Mouse (Mus musculus) spleen, adult 2 months (tissue): Measurements from ENCODE around the gene Chl1.

Source experiments
- CTCF ChIP-seq: fragments of 200-500 bp; IDR thresholded peaks from 2 replicates; pipeline ENCODE4 v1.5.1; 2011; ENCODE audit warnings: mild to moderate bottlenecking, inconsistent platforms; ENCODE audit not compliant: insufficient read depth, insufficient read length, insufficient replicate concordance; ENCODE audit errors: extremely low read depth
- POLR2A ChIP-seq: fragments of 200-500 bp; IDR thresholded peaks from 2 replicates; pipeline ENCODE4 v1.6.1; 2011; ENCODE audit warnings: low read depth, low read length, inconsistent platforms

- no peak for TF ChIP-seq POLR2A
- no peak for TF ChIP-seq CTCF
Observed at GRCm38 (mm10) chr6:103620880-103621279, 110.5 kb downstream of the Chl1 start.
